Mouse (Mus musculus): ENCODE data around the gene Myl7. TPM values are rescaled to one million over a fixed set of nuclear protein-coding genes. Genes with fewer than 3 reads are reported as not detected.

The Myl7 gene
- polyA plus RNA-seq, 1 experiment, result 203 TPM

DNA sequence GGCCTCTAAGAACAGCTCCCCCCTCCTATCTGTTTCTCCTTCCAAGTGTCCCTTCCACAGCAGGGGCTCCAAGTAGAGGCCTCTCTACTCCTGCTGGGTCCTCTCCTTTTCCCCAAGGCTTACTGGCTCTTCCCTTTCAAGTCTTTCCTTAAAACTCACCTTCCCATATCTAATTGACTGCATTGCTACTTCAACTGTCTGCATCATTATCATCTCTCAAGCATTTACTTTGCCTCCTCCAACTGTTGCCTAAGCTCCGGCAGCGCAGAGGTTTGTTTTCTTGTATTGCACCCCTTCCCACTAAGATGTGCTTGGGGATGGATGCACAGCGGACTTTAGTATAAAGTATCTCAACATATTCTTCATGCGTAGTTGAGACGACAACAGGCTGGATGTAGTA lies 21.2 kb downstream of the Myl7 start:
- Histone ChIP-seq H3K4me1 (ENCODE audit: control insufficient read depth, insufficient read depth, low read length) (peaks cover 5% of the 10 kb centered on the region), H3K4me3 (replicated peaks; ENCODE audit: extremely low read depth, low read depth, low read length) (peak overlapping the region; percentile 29)
- WGBS, result 2% methylated on average over 5 of the region's 5 CpGs
- no peak for TF ChIP-seq CTCF (IDR thresholded peaks at IDR 0.05; ENCODE audit: insufficient read depth, low read length)
- no peak for TF ChIP-seq POLR2A (IDR thresholded peaks at IDR 0.05; ENCODE audit: borderline replicate concordance, extremely low read depth, low read depth, low read length)
- DNase-seq, result no peak

DNA sequence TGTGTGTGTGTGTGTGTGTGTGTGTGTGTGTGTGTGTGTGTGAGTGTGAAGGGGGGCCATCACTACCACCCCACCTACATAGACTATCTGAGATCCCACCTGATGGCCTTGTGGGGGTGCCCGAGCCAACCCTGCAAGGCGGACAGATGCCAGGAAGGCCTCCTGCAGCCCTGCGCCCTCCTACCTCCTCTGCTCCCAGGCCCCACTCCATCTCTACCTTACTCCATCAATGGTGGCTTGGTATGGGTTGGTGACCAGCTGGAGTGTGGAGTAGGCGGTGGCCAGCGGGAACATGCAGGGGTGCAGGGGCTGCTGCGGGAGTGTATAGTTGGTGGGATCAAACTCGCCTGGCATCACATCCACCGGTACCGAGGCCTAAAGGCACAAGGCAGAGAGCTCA lies 25.4 kb downstream of the Myl7 start:
- WGBS, result 95% methylated on average over 9 of the region's 9 CpGs
- DNase-seq, result no peak
- TF ChIP-seq POLR2A (IDR thresholded peaks at IDR 0.05; ENCODE audit: borderline replicate concordance, extremely low read depth, low read depth, low read length) (no peak), CTCF (IDR thresholded peaks at IDR 0.05; ENCODE audit: insufficient read depth, low read length) (no peak)
- no peak overlapping the region for H3K4me3 ChIP-seq (replicated peaks; ENCODE audit: extremely low read depth, low read depth, low read length)
- no peaks in the 10 kb centered on the region; the same call in 1 of the 2 replicates for H3K4me1 ChIP-seq (ENCODE audit: control insufficient read depth, insufficient read depth, low read length)

DNA sequence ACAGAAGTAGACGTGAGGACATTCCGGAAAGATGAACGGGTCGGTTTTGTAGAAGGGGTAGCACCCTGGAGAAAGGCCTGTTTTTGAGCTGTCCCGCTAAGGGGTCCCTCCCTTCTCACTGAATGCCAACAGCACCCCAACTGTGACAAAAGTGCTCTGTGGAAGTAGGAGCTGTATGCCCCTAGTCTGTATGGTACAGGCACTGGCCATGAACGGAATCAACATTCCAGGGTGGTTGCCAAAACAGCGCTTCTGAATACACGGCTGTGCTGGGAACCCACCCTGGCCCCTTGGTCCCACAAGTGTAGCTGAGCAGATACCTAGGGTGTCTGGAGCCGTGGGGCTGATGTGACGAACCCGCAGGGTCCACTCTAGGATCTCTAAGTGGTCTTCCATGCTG lies 25.9 kb downstream of the Myl7 start:
- Histone ChIP-seq H3K4me1 (ENCODE audit: control insufficient read depth, insufficient read depth, low read length) (no peaks in the 10 kb centered on the region; the same call in 1 of the 2 replicates), H3K4me3 (replicated peaks; ENCODE audit: extremely low read depth, low read depth, low read length) (no peak overlapping the region)
- no peak for DNase-seq
- WGBS, result 92% methylated on average over 11 of the region's 11 CpGs
- TF ChIP-seq CTCF (IDR thresholded peaks at IDR 0.05; ENCODE audit: insufficient read depth, low read length) (no peak), POLR2A (IDR thresholded peaks at IDR 0.05; ENCODE audit: borderline replicate concordance, extremely low read depth, low read depth, low read length) (no peak)

DNA sequence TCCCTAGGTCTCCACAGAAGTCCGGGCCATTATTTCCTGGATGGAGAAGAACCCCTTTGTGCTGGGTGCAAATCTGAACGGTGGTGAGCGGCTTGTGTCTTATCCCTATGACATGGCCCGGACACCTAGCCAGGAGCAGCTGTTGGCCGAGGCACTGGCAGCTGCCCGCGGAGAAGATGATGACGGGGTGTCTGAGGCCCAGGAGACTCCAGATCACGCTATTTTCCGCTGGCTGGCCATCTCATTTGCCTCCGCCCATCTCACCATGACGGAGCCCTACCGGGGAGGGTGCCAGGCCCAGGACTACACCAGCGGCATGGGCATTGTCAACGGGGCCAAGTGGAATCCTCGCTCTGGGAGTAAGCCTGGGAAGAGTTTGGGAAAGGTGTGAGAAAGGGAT lies 28.5 kb downstream of the Myl7 start:
- no peak for DNase-seq
- H3K4me3 ChIP-seq (replicated peaks; ENCODE audit: extremely low read depth, low read depth, low read length), result no peak overlapping the region
- 85% methylated on average over 16 of the region's 16 CpGs for WGBS

DNA sequence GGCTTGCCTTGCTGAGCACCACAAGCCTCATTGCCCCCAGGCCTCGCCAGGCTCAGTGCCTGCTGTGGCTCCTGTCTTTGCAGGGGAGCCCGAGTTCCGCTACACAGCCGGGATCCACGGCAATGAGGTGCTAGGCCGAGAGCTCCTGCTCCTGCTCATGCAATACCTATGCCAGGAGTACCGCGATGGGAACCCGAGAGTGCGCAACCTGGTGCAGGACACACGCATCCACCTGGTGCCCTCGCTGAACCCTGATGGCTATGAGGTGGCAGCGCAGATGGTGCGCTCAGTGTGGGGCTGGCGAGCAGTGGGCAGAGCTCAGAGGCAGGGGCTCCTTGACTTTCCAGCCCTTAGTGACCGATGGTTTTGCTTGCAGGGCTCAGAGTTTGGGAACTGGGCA lies 29.3 kb downstream of the Myl7 start:
- no peak for TF ChIP-seq POLR2A (IDR thresholded peaks at IDR 0.05; ENCODE audit: borderline replicate concordance, extremely low read depth, low read depth, low read length)
- TF ChIP-seq CTCF (IDR thresholded peaks at IDR 0.05; ENCODE audit: insufficient read depth, low read length), result no peak
- Histone ChIP-seq H3K4me3 (replicated peaks; ENCODE audit: extremely low read depth, low read depth, low read length) (no peak overlapping the region), H3K4me1 (ENCODE audit: control insufficient read depth, insufficient read depth, low read length) (no peaks in the 10 kb centered on the region)
- no peak for DNase-seq
- WGBS, result 92% methylated on average over 16 of the region's 16 CpGs

More for the DNA sequence above, 28.5 kb downstream of the Myl7 start:
- TF ChIP-seq POLR2A (IDR thresholded peaks at IDR 0.05; ENCODE audit: borderline replicate concordance, extremely low read depth, low read depth, low read length) (no peak), CTCF (IDR thresholded peaks at IDR 0.05; ENCODE audit: insufficient read depth, low read length) (no peak)
- H3K4me1 ChIP-seq (ENCODE audit: control insufficient read depth, insufficient read depth, low read length), result no peaks in the 10 kb centered on the region

DNA sequence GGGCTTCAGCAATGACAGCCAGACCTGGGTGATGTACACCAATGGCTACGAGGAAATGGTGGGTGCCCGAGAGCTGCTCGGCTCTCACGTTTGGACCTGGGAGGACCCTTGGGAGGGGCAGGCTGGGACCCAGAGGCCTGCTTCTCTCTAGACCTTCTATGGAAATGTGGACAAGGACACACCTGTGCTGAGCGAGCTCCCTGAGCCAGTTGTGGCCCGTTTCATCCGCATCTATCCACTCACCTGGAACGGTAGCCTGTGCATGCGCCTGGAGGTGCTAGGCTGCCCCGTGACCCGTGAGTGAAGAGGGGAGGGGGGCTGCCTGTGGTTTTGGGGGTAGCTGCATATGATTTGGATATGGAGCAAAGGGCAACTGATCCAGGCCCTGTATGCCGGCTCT lies 30.3 kb downstream of the Myl7 start:
- 90% methylated on average over 12 of the region's 12 CpGs for WGBS
- DNase-seq, result no peak
- TF ChIP-seq POLR2A (IDR thresholded peaks at IDR 0.05; ENCODE audit: borderline replicate concordance, extremely low read depth, low read depth, low read length), result no peak
- TF ChIP-seq CTCF (IDR thresholded peaks at IDR 0.05; ENCODE audit: insufficient read depth, low read length), result no peak
- H3K4me1 ChIP-seq (ENCODE audit: control insufficient read depth, insufficient read depth, low read length), result no peaks in the 10 kb centered on the region
- H3K4me3 ChIP-seq (replicated peaks; ENCODE audit: extremely low read depth, low read depth, low read length), result no peak overlapping the region

DNA sequence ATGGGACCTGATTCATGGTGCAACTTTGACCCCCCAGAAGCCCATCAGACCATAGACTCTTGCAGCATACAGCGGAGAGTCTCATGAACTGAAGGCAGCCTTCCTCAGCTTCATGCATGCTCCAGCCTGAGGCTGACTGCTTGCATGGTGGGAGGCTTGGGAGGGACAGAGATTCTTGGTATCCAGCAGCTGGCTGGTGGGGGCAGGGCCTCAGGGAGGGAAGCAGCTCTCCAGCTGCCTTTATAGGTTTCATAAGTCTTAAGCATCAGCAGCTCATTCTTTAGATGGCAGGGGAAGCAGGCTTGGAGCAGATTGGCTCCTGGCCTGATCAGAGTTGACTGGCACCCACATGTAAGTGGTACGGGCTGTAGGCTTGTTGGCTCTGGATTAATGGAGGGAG lies 31.4 kb downstream of the Myl7 start:
- 88% methylated on average over 2 of the region's 2 CpGs for WGBS
- TF ChIP-seq CTCF (IDR thresholded peaks at IDR 0.05; ENCODE audit: insufficient read depth, low read length) (no peak), POLR2A (IDR thresholded peaks at IDR 0.05; ENCODE audit: borderline replicate concordance, extremely low read depth, low read depth, low read length) (no peak)
- no peak overlapping the region for H3K4me3 ChIP-seq (replicated peaks; ENCODE audit: extremely low read depth, low read depth, low read length)
- no peak for DNase-seq
- H3K4me1 ChIP-seq (ENCODE audit: control insufficient read depth, insufficient read depth, low read length), result peaks cover 4% of the 10 kb centered on the region

DNA sequence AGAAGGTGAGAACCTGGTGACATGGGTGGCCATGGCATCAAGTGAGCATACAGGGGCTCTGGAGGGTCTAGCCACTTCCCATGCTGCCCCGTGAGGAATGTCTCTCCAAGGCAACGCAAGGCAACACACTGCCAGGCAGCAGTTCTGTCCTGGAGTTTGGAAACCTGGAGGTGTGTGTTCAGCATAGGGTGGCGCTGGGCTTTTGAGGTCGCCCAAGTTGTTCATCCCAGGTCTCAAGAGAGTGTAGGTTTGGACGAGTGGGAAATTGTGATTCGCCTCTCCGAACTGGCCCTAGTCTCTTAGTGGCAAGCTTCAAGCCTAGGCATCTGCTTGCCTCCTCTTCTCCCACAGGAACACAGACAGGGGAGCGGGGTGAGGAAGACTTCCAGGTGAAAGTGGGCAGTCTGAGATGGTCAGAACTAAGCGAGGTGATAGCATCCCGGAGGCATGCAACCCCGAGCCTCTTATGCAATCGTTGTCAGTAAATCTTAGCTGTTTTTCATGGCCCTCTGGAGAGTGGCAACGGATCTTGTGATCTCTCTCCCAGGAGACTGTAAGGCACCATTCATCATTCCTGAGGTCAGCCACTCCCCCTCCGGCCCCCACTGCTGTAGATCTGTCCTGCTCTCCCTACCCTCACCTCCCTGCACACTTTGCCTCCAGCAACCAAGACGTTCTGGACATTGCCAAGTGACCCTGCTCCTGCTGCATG lies 36.0 kb downstream of the Myl7 start:
- DNase-seq, result no peak
- WGBS, result 25% methylated on average over 15 of the region's 15 CpGs
- peaks cover 4% of the 10 kb centered on the region for H3K4me1 ChIP-seq (ENCODE audit: control insufficient read depth, insufficient read depth, low read length)
- H3K4me3 ChIP-seq (replicated peaks; ENCODE audit: extremely low read depth, low read depth, low read length), result peak overlapping the region; percentile 40
- peak; percentile 15; the same call in 1 of the 2 replicates for TF ChIP-seq POLR2A (IDR thresholded peaks at IDR 0.05; ENCODE audit: borderline replicate concordance, extremely low read depth, low read depth, low read length)
- no peak for TF ChIP-seq CTCF (IDR thresholded peaks at IDR 0.05; ENCODE audit: insufficient read depth, low read length)

DNA sequence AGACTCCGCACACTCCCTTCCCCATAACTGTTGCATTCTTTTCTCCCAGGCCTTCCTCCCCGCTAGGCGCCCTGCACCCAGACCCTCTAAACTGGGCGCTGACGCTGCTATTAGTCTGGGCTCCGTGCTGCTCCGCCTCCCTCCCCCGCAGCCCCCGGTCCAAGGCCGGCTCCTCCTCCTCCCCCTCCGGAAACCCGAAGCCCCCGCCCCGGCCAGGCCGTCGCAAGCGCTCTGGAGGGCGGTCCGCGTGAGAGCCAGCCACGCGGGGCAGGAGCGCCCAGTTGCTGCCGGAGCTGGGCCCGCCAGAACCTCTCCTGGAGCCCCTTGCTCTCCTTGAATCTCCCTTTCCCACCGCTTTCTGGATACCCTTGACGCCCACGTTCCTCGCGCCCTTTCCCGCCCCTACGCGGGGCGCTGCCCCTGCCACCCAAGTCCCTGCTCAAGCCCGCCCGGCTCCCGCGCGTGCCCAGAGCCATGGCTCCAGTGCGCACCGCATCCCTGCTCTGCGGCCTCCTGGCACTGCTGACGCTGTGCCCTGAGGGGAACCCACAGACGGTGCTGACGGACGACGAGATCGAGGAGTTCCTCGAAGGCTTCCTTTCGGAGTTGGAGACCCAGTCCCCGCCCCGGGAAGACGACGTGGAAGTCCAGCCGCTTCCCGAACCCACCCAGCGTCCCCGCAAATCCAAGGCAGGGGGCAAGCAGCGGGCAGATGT lies 36.7 kb downstream of the Myl7 start, which contains the start of gene Aebp1:
TSS of gene Aebp1 (plus strand) at position 270 of the 716 bp plus-strand sequence.
- DNase-seq, result peak; percentile 22
- H3K4me3 ChIP-seq (replicated peaks; ENCODE audit: extremely low read depth, low read depth, low read length), result peak within 1 kb of the TSS; percentile 40
- peaks cover 4% of the 10 kb centered on the region for H3K4me1 ChIP-seq (ENCODE audit: control insufficient read depth, insufficient read depth, low read length)
- TF ChIP-seq CTCF (IDR thresholded peaks at IDR 0.05; ENCODE audit: insufficient read depth, low read length) (no peak), POLR2A (IDR thresholded peaks at IDR 0.05; ENCODE audit: borderline replicate concordance, extremely low read depth, low read depth, low read length) (no peak)
- 2% methylated on average over 58 of the region's 59 CpGs for WGBS

Data from lung, adult 2 months (tissue).